Mouse (Mus musculus) cortical plate, adult 2 months (tissue): Measurements from ENCODE around the gene Cnot6l.

Source experiments
- CTCF ChIP-seq: fragments of 200-500 bp; IDR thresholded peaks from 2 replicates; pipeline ENCODE4 v1.5.1; 2011; ENCODE audit warnings: mild to moderate bottlenecking, control low read depth, low read length; ENCODE audit not compliant: insufficient read depth; ENCODE audit errors: extremely low read depth
- POLR2A ChIP-seq: fragments of 200-500 bp; IDR thresholded peaks from 2 replicates; pipeline ENCODE4 v1.6.1; 2011; ENCODE audit warnings: mild to moderate bottlenecking, low read length, control low read depth; ENCODE audit not compliant: insufficient read depth; ENCODE audit errors: extremely low read depth

DNA sequence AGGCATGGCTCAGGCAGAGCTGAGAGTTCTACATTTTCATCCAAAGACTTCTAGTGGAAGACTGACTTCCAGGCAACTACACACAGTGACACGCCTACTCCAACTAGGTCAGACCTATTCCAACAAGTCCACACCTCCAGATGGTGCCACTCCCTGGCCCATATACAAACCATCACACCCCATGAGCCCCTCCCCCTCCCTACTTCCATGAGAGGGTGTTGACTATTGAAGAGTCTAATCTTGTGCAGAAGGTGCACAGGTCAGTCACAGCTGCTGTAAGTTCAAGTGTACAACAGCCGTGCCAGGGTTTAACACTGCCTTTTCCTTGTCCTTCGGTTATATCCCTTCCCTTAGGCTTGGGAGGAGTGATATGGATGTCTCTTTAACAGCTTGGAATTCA lies 121.5 kb downstream of the Cnot6l start:
- TF ChIP-seq CTCF (no peak), POLR2A (no peak)
